Mouse (Mus musculus): Measurements from ENCODE around the gene Abcc4. TPM values are rescaled to one million over a fixed set of nuclear protein-coding genes. Genes with fewer than 3 reads are reported as not detected.

Gene Abcc4
- total and polyA plus RNA-seq, 2 experiments from 2014 or later, result 2.0 to 4.1 TPM

DNA sequence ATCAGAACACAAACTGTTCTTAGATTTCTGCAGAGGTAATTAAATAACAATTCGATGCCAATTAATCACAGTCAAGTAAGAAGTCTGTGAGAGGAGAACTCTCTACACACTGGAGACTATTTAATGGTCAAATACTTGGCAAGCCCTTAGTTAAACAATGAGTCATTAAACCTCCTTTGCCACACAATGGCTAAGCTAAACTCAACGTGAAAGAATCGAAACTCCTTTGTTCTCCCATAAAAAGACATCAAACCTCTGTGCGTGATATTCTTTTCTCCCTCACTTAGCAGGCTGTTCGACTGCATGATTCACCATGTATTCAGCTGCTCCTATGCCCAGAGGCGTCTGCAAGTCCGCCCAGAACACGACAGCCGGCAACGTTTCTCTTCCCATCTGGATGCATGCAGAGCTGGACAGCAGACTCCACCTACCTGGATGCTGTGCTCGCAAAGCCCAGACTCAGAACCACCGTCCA is 139.8 kb downstream of the Abcc4 start:
- Histone ChIP-seq H3K4me3 (ENCODE audit: low read depth, low read length) (no peak overlapping the region), H3K27ac (ENCODE audit: low read depth, low read length) (no peak overlapping the region), H3K36me3 (ENCODE audit: insufficient read depth) (no peaks in the 10 kb centered on the region), H3K27me3 (ENCODE audit: insufficient read depth, low read length) (no peaks in the 10 kb centered on the region), H3K9ac (no peak overlapping the region), H3K4me1 (ENCODE audit: insufficient read depth) (no peaks in the 10 kb centered on the region), H3K4me2 (ENCODE audit: low read depth) (peak overlapping the region; percentile 32), H3K9me3 (ENCODE audit: low read length) (no peaks in the 10 kb centered on the region)
- ATAC-seq (peak; percentile 63), DNase-seq (peak; percentile 36)
- no peak for TF ChIP-seq CTCF (IDR thresholded peaks at IDR 0.05; ENCODE audit: low read depth)
- WGBS, result 7% methylated on average over 12 of the region's 12 CpGs

DNA sequence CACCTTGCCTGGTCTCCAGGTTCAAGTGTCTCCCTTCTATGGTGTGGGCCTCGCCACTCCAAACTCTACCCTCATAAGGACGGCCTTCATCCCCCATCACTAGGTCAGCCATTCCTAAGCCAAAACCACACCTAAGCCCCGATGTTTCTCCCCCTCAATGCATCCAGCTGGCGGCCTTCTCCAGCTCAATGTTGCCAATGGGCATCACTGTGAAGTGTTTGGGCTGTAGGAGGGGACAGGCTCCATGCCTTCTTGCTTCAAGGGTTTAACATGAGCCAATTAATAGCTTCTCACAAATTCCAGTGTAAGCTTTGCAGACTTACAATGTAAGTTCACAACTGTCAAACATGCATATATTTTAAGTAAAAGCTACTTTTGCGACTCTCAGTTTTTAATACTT is 140.3 kb downstream of the Abcc4 start:
- H3K4me2 ChIP-seq (ENCODE audit: low read depth), result no peak overlapping the region
- no peak overlapping the region for H3K4me3 ChIP-seq (ENCODE audit: low read depth, low read length)
- no peak overlapping the region for H3K27ac ChIP-seq (ENCODE audit: low read depth, low read length)
- DNase-seq (no peak), ATAC-seq (no peak)
- H3K4me1 ChIP-seq (ENCODE audit: insufficient read depth), result no peaks in the 10 kb centered on the region
- H3K36me3 ChIP-seq (ENCODE audit: insufficient read depth), result no peaks in the 10 kb centered on the region
- no peaks in the 10 kb centered on the region for H3K9me3 ChIP-seq (ENCODE audit: low read length)
- H3K9ac ChIP-seq, result no peak overlapping the region
- 80% methylated on average over 5 of the region's 5 CpGs for WGBS
- no peak for TF ChIP-seq CTCF (IDR thresholded peaks at IDR 0.05; ENCODE audit: low read depth)
- H3K27me3 ChIP-seq (ENCODE audit: insufficient read depth, low read length), result no peaks in the 10 kb centered on the region

DNA sequence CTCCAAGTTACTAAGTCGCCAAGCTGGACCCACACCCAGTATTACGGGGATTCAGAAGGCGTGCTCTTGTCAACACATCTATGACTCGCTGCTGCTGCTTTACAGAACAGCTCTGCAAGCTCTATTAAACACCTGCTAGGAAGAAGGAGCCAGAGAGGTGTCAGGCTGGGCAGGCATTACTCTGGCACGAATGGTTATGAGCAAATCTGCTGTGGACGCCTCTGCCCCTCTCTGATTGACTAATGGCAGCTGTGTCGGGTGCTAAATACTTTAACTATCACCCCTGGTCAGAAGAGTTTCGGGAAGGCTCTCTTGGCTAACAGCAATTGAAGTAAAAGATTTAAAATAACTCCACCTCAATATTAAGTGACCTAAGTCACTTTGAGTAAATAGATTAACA is 142.4 kb downstream of the Abcc4 start:
- Histone ChIP-seq H3K4me2 (ENCODE audit: low read depth) (no peak overlapping the region), H3K9ac (no peak overlapping the region), H3K9me3 (ENCODE audit: low read length) (no peaks in the 10 kb centered on the region), H3K4me3 (ENCODE audit: low read depth, low read length) (no peak overlapping the region), H3K36me3 (ENCODE audit: insufficient read depth) (no peaks in the 10 kb centered on the region), H3K27me3 (ENCODE audit: insufficient read depth, low read length) (no peaks in the 10 kb centered on the region), H3K4me1 (ENCODE audit: insufficient read depth) (no peaks in the 10 kb centered on the region), H3K27ac (ENCODE audit: low read depth, low read length) (no peak overlapping the region)
- no peak for DNase-seq
- ATAC-seq, result no peak
- 63% methylated on average over 8 of the region's 8 CpGs for WGBS
- no peak for TF ChIP-seq CTCF (IDR thresholded peaks at IDR 0.05; ENCODE audit: low read depth)

DNA sequence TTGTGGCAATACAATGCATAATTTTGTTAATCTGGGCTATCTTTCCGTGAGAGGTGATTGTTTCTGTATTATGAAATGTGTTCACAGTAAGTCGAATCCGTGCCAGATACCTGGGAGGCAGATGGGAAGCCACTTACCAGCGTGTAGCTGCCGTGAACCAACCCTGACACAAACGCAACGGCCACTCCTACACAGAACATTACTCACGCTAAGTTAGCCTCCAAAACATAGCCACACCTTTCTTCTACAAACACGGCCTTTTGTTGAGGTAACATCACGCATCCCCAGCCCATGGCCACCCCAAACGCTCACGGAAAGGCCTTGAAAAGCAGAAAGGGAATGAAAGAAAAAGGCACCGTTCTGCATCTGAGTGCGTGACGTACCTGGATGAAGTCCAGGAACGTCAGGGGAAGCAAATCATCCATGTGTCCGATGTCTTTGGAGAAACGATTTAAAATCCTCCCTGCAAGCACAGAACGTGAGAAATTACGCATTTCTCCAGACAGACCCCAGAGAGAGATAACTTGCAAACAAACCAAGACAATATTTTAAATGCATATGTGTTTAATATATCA is 153.0 kb downstream of the Abcc4 start:
- Histone ChIP-seq H3K36me3 (ENCODE audit: insufficient read depth) (no peaks in the 10 kb centered on the region), H3K27me3 (ENCODE audit: insufficient read depth, low read length) (0 out of 2 replicates have a peak, but pooled peaks cover 4% of the 10 kb centered on the region), H3K4me2 (ENCODE audit: low read depth) (no peak overlapping the region), H3K4me1 (ENCODE audit: insufficient read depth) (peaks cover 7% of the 10 kb centered on the region; the same call in 1 of the 2 replicates), H3K4me3 (ENCODE audit: low read depth, low read length) (no peak overlapping the region), H3K27ac (ENCODE audit: low read depth, low read length) (no peak overlapping the region), H3K9me3 (ENCODE audit: low read length) (no peaks in the 10 kb centered on the region), H3K9ac (no peak overlapping the region)
- TF ChIP-seq CTCF (IDR thresholded peaks at IDR 0.05; ENCODE audit: low read depth), result no peak
- 46% methylated on average over 20 of the region's 20 CpGs for WGBS
- ATAC-seq, result no peak
- peak; percentile 38 for DNase-seq

DNA sequence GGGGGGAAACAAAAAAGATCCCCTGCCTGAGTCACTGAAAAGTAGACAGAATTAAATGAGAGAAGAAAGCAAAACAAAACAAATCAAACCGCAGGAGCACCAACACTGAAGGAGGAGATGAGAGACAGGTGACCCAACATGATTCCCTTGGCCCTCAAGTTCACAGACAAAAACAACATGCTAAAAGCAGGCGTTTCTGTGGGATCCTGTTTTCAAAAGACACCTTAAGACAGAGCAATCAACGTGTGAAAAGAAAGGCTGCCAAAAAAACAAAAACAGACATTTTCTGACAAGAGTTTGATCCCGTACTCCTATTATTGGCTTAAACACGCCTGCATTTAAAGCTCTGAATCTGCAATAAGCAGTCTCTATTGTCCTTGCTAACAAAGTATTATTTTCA is 153.6 kb downstream of the Abcc4 start:
- no peak for TF ChIP-seq CTCF (IDR thresholded peaks at IDR 0.05; ENCODE audit: low read depth)

DNA sequence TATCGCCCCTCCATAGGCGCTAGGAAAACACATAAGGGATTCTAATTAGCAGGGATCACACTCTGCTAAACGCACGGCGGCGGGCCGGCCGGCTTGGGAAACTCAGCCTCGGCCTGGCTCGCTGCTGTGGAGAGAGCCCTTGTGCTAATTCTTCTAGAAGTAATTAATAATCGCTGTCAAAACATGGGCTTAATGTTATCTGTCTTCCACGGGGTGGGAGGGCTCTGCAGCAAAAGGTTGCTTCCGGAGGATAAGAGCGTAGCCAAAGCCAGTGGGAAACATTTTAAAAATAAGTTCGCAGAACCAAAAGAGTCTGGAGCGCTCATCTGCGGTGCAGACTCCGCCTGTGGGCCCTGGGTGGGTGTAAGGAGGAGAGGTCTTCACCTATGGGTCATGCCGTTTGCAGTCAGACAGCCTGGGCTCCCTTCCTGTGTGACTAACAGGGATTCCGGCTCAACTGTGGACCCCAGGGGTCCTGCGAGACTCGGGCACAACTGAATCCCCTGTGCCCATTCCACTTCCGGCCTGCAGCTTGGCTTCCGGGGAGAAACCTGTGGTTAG is 154.2 kb downstream of the Abcc4 start:
- H3K36me3 ChIP-seq (ENCODE audit: insufficient read depth), result no peaks in the 10 kb centered on the region
- H3K9ac ChIP-seq, result 0 out of 2 replicates have a peak overlapping the region, but pooled peaks have one; percentile 19
- no peak overlapping the region for H3K27ac ChIP-seq (ENCODE audit: low read depth, low read length)
- ATAC-seq (peak; percentile 32; the same call in 1 of the 2 replicates), DNase-seq (peak; percentile 18)
- H3K4me1 ChIP-seq (ENCODE audit: insufficient read depth), result peaks cover 7% of the 10 kb centered on the region; the same call in 1 of the 2 replicates
- H3K27me3 ChIP-seq (ENCODE audit: insufficient read depth, low read length), result 0 out of 2 replicates have a peak, but pooled peaks cover 4% of the 10 kb centered on the region
- TF ChIP-seq CTCF (IDR thresholded peaks at IDR 0.05; ENCODE audit: low read depth), result no peak
- H3K4me3 ChIP-seq (ENCODE audit: low read depth, low read length), result peak overlapping the region; percentile 30
- peak overlapping the region; percentile 54 for H3K4me2 ChIP-seq (ENCODE audit: low read depth)
- WGBS, result 8% methylated on average over 24 of the region's 24 CpGs
- H3K9me3 ChIP-seq (ENCODE audit: low read length), result no peaks in the 10 kb centered on the region

More for the DNA sequence above, 153.6 kb downstream of the Abcc4 start:
- Histone ChIP-seq H3K9me3 (ENCODE audit: low read length) (no peaks in the 10 kb centered on the region), H3K9ac (no peak overlapping the region), H3K4me3 (ENCODE audit: low read depth, low read length) (no peak overlapping the region), H3K4me2 (ENCODE audit: low read depth) (0 out of 2 replicates have a peak overlapping the region, but pooled peaks have one; percentile 54), H3K4me1 (ENCODE audit: insufficient read depth) (peaks cover 7% of the 10 kb centered on the region; the same call in 1 of the 2 replicates), H3K27me3 (ENCODE audit: insufficient read depth, low read length) (0 out of 2 replicates have a peak, but pooled peaks cover 4% of the 10 kb centered on the region), H3K27ac (ENCODE audit: low read depth, low read length) (no peak overlapping the region), H3K36me3 (ENCODE audit: insufficient read depth) (no peaks in the 10 kb centered on the region)
- DNase-seq (peak; percentile 13), ATAC-seq (no peak)
- 35% methylated on average over 5 of the region's 5 CpGs for WGBS
